Mouse (Mus musculus): ENCODE data around the gene Hist2h2ab. TPM values are rescaled to one million over a fixed set of nuclear protein-coding genes. Genes with fewer than 3 reads are reported as not detected.
A peak's percentile ranks its signal among the peaks of the same experiment; 100 is the strongest.

Hist2h2ab gene
- polyA plus RNA-seq, 2 experiments, result 0.99 to 1.7 TPM

DNA sequence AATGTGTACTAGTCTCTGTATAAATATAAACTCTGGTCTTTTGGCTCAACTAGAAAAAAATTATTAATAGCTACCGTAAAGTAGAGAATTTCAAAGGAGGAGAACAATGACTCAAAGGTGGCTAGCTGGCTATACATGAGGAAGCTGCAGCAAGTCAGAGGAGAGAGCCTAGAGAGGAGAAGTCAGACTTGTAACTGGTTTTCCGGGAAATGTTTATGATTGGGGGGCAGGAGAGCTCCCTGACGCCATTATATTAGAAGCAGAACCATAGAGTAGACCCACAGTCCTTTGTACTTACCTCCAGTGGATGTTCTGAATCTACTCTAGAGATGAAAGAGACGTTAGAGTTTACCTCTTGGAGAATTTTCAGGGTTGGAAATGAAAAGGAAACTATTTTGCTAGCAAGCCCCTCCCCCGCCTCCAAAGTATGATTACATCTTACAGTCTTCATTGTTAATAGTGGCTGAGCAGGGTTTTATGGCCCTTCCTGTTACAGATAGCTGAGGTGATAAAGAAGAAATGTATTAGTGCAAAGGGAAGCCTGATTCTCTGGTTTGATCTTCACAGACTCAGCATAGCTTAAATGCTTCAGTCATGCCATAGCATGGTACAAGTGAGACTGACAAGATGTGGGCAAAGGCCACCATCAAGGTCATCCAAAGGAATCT is 36.4 kb downstream of the Hist2h2ab start:
- WGBS, result 57% methylated on average over 5 of the region's 5 CpGs

DNA sequence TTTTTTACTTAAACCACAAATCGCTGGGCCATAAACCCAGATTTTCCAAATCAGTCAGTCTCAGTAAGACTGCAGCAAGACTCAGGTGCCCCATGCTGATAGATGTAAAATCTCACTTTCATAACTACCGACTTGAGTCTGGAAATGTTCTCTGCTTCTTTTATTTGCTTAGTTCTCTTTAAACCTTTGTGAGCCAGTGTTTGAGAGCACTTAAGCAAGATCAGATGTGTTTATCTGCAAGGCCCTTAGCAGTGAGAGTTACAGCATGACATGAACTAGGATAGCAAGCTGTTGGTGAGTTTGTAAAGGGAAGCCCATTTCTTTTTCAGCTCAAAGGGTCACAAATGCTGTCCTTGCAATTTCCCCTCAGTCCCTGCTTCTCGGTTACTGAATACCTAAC is 37.5 kb downstream of the Hist2h2ab start:
- Histone ChIP-seq H3K4me1 (ENCODE audit: control insufficient read depth, insufficient read depth, low read length) (peaks cover 12% of the 10 kb centered on the region), H3K4me3 (replicated peaks; ENCODE audit: low read length) (no peak overlapping the region), H3K9ac (ENCODE audit: low read depth, low read length, severe bottlenecking) (no peak overlapping the region), H3K27ac (replicated peaks; ENCODE audit: low read depth, low read length) (0 out of 2 replicates have a peak overlapping the region, but pooled peaks have one; percentile 33), H3K9me3 (ENCODE audit: control insufficient read depth, low read length) (no peaks in the 10 kb centered on the region), H3K27me3 (ENCODE audit: control insufficient read depth, insufficient read depth, low read length) (no peaks in the 10 kb centered on the region), H3K36me3 (ENCODE audit: control insufficient read depth, insufficient read depth, low read length) (no peaks in the 10 kb centered on the region), H3K4me2 (replicated peaks; ENCODE audit: low read depth, low read length, severe bottlenecking) (no peak overlapping the region)
- DNase-seq (ENCODE audit: low spot score) (no peak), ATAC-seq (ENCODE audit: low FRiP score, low read depth) (no peak)
- no peak for TF ChIP-seq POLR2A (IDR thresholded peaks at IDR 0.05; ENCODE audit: borderline replicate concordance, extremely low read depth, insufficient read depth, insufficient read length)
- WGBS, result 45% methylated on average over 3 of the region's 3 CpGs

More for the DNA sequence above, 36.4 kb downstream of the Hist2h2ab start:
- Histone ChIP-seq H3K4me3 (replicated peaks; ENCODE audit: low read length) (no peak overlapping the region), H3K9me3 (ENCODE audit: control insufficient read depth, low read length) (no peaks in the 10 kb centered on the region), H3K4me2 (replicated peaks; ENCODE audit: low read depth, low read length, severe bottlenecking) (no peak overlapping the region), H3K36me3 (ENCODE audit: control insufficient read depth, insufficient read depth, low read length) (no peaks in the 10 kb centered on the region), H3K9ac (ENCODE audit: low read depth, low read length, severe bottlenecking) (no peak overlapping the region), H3K27ac (replicated peaks; ENCODE audit: low read depth, low read length) (no peak overlapping the region), H3K4me1 (ENCODE audit: control insufficient read depth, insufficient read depth, low read length) (peaks cover 5% of the 10 kb centered on the region; the same call in 1 of the 2 replicates), H3K27me3 (ENCODE audit: control insufficient read depth, insufficient read depth, low read length) (no peaks in the 10 kb centered on the region)
- no peak for TF ChIP-seq POLR2A (IDR thresholded peaks at IDR 0.05; ENCODE audit: borderline replicate concordance, extremely low read depth, insufficient read depth, insufficient read length)
- ATAC-seq (ENCODE audit: low FRiP score, low read depth), result no peak
- no peak for DNase-seq (ENCODE audit: low spot score)

DNA sequence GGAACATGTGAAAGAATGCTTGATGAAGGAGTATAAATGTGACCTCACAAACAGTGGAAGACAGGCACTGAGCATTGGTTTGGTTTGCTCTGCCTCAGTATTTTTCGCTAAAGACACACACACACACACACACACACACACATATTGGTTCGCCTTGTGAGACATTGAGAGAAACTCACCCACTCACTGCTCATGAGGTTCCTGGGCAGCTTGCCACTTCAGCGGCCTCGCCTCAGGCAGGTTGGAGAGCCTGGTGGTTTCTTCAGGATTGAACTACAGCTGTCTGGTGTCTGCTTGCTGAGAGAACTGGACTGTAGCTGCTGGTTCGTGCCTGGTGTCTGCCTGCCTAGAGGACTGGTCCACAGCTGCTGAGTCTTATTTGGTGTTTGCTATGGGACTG is 40.6 kb downstream of the Hist2h2ab start:
- TF ChIP-seq POLR2A (IDR thresholded peaks at IDR 0.05; ENCODE audit: borderline replicate concordance, extremely low read depth, insufficient read depth, insufficient read length), result no peak
- no peaks in the 10 kb centered on the region for H3K36me3 ChIP-seq (ENCODE audit: control insufficient read depth, insufficient read depth, low read length)
- H3K27ac ChIP-seq (replicated peaks; ENCODE audit: low read depth, low read length), result no peak overlapping the region
- ATAC-seq (ENCODE audit: low FRiP score, low read depth), result no peak
- no peaks in the 10 kb centered on the region for H3K27me3 ChIP-seq (ENCODE audit: control insufficient read depth, insufficient read depth, low read length)
- no peaks in the 10 kb centered on the region for H3K9me3 ChIP-seq (ENCODE audit: control insufficient read depth, low read length)
- no peak for DNase-seq (ENCODE audit: low spot score)
- no peak overlapping the region for H3K4me3 ChIP-seq (replicated peaks; ENCODE audit: low read length)
- WGBS, result 88% methylated on average over 5 of the region's 5 CpGs
- H3K9ac ChIP-seq (ENCODE audit: low read depth, low read length, severe bottlenecking), result no peak overlapping the region
- no peak overlapping the region for H3K4me2 ChIP-seq (replicated peaks; ENCODE audit: low read depth, low read length, severe bottlenecking)
- H3K4me1 ChIP-seq (ENCODE audit: control insufficient read depth, insufficient read depth, low read length), result peaks cover 22% of the 10 kb centered on the region

DNA sequence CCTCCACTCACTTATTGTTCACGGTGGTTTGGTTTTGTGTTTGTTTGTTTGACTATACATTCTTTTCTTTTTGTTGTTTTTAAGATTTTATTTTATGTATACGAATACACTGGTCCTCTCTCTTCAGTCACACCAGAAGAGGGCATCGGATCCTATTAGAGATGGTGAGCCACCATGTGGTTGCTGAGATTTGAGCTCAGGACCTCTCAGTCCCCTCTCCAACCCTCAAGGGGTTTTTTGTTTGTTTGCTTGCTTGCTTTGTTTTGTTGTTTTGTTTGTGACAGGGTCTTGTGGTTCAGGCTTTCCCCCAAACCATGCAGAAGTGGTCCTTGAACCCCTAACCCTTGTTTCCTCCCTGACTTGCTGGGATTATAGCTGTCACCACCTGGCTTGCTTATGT is 42.0 kb downstream of the Hist2h2ab start:
- peak overlapping the region; percentile 72; the same call in 1 of the 2 replicates for H3K9ac ChIP-seq (ENCODE audit: low read depth, low read length, severe bottlenecking)
- peaks cover 17% of the 10 kb centered on the region for H3K4me1 ChIP-seq (ENCODE audit: control insufficient read depth, insufficient read depth, low read length)
- ATAC-seq (ENCODE audit: low FRiP score, low read depth) (no peak), DNase-seq (ENCODE audit: low spot score) (no peak)
- TF ChIP-seq POLR2A (IDR thresholded peaks at IDR 0.05; ENCODE audit: borderline replicate concordance, extremely low read depth, insufficient read depth, insufficient read length), result no peak
- no peaks in the 10 kb centered on the region for H3K36me3 ChIP-seq (ENCODE audit: control insufficient read depth, insufficient read depth, low read length)
- H3K4me3 ChIP-seq (replicated peaks; ENCODE audit: low read length), result peak overlapping the region; percentile 60; the same call in 1 of the 2 replicates
- H3K9me3 ChIP-seq (ENCODE audit: control insufficient read depth, low read length), result no peaks in the 10 kb centered on the region
- H3K27me3 ChIP-seq (ENCODE audit: control insufficient read depth, insufficient read depth, low read length), result no peaks in the 10 kb centered on the region
- H3K27ac ChIP-seq (replicated peaks; ENCODE audit: low read depth, low read length), result peak overlapping the region; percentile 98; the same call in 1 of the 2 replicates
- peak overlapping the region; percentile 78 for H3K4me2 ChIP-seq (replicated peaks; ENCODE audit: low read depth, low read length, severe bottlenecking)
- 49% methylated on average over 3 of the region's 3 CpGs for WGBS

DNA sequence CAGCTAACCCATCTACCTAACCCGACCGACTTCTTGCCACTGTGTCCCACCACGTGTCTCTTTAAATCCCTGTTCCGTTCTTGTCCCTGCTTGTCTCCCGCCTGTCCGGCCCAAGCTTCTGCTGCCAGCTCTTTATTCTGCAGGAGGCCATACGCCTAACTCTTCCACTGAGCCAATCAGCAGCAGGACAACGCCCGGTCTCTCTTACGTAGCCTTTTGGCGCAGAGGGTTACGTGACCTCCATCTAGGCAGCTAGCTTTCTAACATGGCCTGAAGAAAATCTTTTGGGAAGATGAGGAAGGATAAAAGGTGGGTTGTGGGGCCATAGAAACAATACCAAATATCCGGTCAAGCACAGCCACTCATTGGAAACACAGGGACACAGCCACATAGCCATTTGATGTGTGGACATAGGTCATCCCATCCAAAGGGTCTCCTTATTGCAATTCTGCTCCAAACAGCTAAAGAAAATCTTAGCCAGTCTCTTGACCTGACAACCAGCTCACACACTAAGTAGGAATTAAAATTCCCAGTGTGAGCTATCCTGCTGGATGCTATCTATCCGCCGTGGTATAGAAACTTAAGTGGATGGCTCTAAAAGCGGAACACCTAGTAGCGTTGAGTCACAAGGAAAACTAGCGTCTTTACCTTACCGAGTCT is 42.7 kb downstream of the Hist2h2ab start:
- peak; percentile 12; the same call in 1 of the 2 replicates for TF ChIP-seq POLR2A (IDR thresholded peaks at IDR 0.05; ENCODE audit: borderline replicate concordance, extremely low read depth, insufficient read depth, insufficient read length)
- WGBS, result under 1% methylated on average over 19 of the region's 19 CpGs

More for the DNA sequence above, 42.7 kb downstream of the Hist2h2ab start:
- Histone ChIP-seq H3K9me3 (ENCODE audit: control insufficient read depth, low read length) (no peaks in the 10 kb centered on the region), H3K27ac (replicated peaks; ENCODE audit: low read depth, low read length) (peak overlapping the region; percentile 98), H3K4me1 (ENCODE audit: control insufficient read depth, insufficient read depth, low read length) (peaks cover 17% of the 10 kb centered on the region), H3K27me3 (ENCODE audit: control insufficient read depth, insufficient read depth, low read length) (no peaks in the 10 kb centered on the region), H3K4me2 (replicated peaks; ENCODE audit: low read depth, low read length, severe bottlenecking) (peak overlapping the region; percentile 78), H3K36me3 (ENCODE audit: control insufficient read depth, insufficient read depth, low read length) (no peaks in the 10 kb centered on the region), H3K4me3 (replicated peaks; ENCODE audit: low read length) (peak overlapping the region; percentile 60), H3K9ac (ENCODE audit: low read depth, low read length, severe bottlenecking) (peak overlapping the region; percentile 72)
- DNase-seq (ENCODE audit: low spot score), result peak; percentile 85
- ATAC-seq (ENCODE audit: low FRiP score, low read depth), result peak; percentile 68

All from limb, embryonic 14.5 days (tissue).